Mouse (Mus musculus) CH12.LX (cell line): ENCODE measurements around the gene Rspry1. TPM values are rescaled to one million over a fixed set of nuclear protein-coding genes. Genes with fewer than 3 reads are reported as not detected.

Experiments
- DNase-seq: peaks from one replicate; pipeline ENCODE4 v3.0.0-alpha.2; 2013; ENCODE audit errors: extremely low read depth
- H3K27ac ChIP-seq: 2 replicates; pipeline ENCODE4 v1.5.1; 2012; ENCODE audit warnings: low read depth, mild to moderate bottlenecking, control low read depth, moderate library complexity; ENCODE audit not compliant: insufficient read depth
- H3K27me3 ChIP-seq: replicated peaks from 2 replicates; pipeline ENCODE3; 2012; ENCODE audit warnings: inconsistent platforms
- H3K36me3 ChIP-seq, 2 experiments: replicated peaks in 1 of 2; 2 replicates each; pipeline versions ENCODE3 to v1.6.1; 2012; ENCODE audit warnings: inconsistent platforms in 1 of 2, low read length in 1 of 2, mild to moderate bottlenecking in 1 of 2, mixed read lengths in 1 of 2, moderate library complexity in 1 of 2; ENCODE audit not compliant: control insufficient read depth in 1 of 2, insufficient read depth in 1 of 2
- H3K4me1 ChIP-seq, 2 experiments: 2 replicates each; pipeline ENCODE4 v1.6.1; 2012; ENCODE audit warnings: inconsistent platforms in 1 of 2, moderate library complexity in 1 of 2; ENCODE audit not compliant: insufficient read depth in 2 of 2, control insufficient read depth in 1 of 2
- H3K4me2 ChIP-seq: 2 replicates; pipeline ENCODE4 v1.6.1; 2012; ENCODE audit warnings: low read depth, mild to moderate bottlenecking, control low read depth; ENCODE audit not compliant: poor library complexity, insufficient read depth, severe bottlenecking
- H3K4me3 ChIP-seq, 3 experiments: fragments of 150-350 bp in 1 of 3; sonication (generic) in 1 of 3; replicated peaks in 1 of 3; 2 replicates each; pipeline versions ENCODE3 to v1.5.1; 2011 to 2012; ENCODE audit warnings: low read depth in 2 of 3, low read length in 2 of 3, mild to moderate bottlenecking in 2 of 3, moderate library complexity in 2 of 3, control low read depth in 1 of 3, improper control_type of control experiment in 1 of 3, inconsistent platforms in 1 of 3, mixed read lengths in 1 of 3; ENCODE audit not compliant: poor library complexity in 1 of 3
- H3K79me2 ChIP-seq: replicated peaks from 2 replicates; pipeline ENCODE4 v1.6.1; 2012; ENCODE audit warnings: mild to moderate bottlenecking, moderate library complexity; ENCODE audit not compliant: control insufficient read depth, poor library complexity, insufficient read depth, severe bottlenecking; ENCODE audit errors: extremely low read depth
- H3K9ac ChIP-seq: 2 replicates; pipeline ENCODE4 v1.6.1; 2012; ENCODE audit warnings: low read depth, mild to moderate bottlenecking, control low read depth, moderate library complexity; ENCODE audit not compliant: insufficient read depth
- H3K9me3 ChIP-seq: replicated peaks from 2 replicates; pipeline ENCODE3; 2012; ENCODE audit warnings: low read length, inconsistent platforms, mixed read lengths
- BHLHE40 ChIP-seq: IDR thresholded peaks from 2 replicates; pipeline ENCODE4 v1.6.1; 2011; ENCODE audit warnings: mild to moderate bottlenecking, low read depth, low read length, improper control_type of control experiment
- CHD1 ChIP-seq: IDR thresholded peaks from 2 replicates; pipeline ENCODE4 v1.6.1; 2012; ENCODE audit warnings: low read depth, low read length, improper control_type of control experiment, inconsistent platforms
- CHD2 ChIP-seq: IDR thresholded peaks from 2 replicates; pipeline ENCODE4 v1.6.1; 2011; ENCODE audit warnings: low read length, improper control_type of control experiment
- CTCF ChIP-seq, 2 experiments: IDR thresholded peaks in 1 of 2; conservative IDR thresholded peaks in 1 of 2; 2 replicates each; pipeline ENCODE4 v1.5.1; 2011 to 2012; ENCODE audit warnings: low read depth in 2 of 2, low read length in 2 of 2, improper control_type of control experiment in 1 of 2, inconsistent platforms in 1 of 2, mild to moderate bottlenecking in 1 of 2, moderate library complexity in 1 of 2
- E2F4 ChIP-seq: IDR thresholded peaks from 2 replicates; pipeline ENCODE4 v1.6.1; 2011; ENCODE audit warnings: low read depth, low read length, improper control_type of control experiment; ENCODE audit not compliant: insufficient replicate concordance
- EP300 ChIP-seq: IDR thresholded peaks from 2 replicates; pipeline ENCODE4 v1.6.1; 2011; ENCODE audit warnings: low read length, improper control_type of control experiment
- ETS1 ChIP-seq: conservative IDR thresholded peaks from 2 replicates; pipeline ENCODE4 v1.6.1; 2012; ENCODE audit warnings: low read depth, mild to moderate bottlenecking, inconsistent platforms, low read length, improper control_type of control experiment, moderate library complexity
- GABPA ChIP-seq: IDR thresholded peaks from 2 replicates; pipeline ENCODE4 v1.6.1; 2012; ENCODE audit warnings: low read depth, low read length, improper control_type of control experiment, inconsistent platforms; ENCODE audit not compliant: insufficient replicate concordance
- IRF4 ChIP-seq: IDR thresholded peaks from 2 replicates; pipeline ENCODE4 v1.6.1; 2014; ENCODE audit warnings: low read depth, mild to moderate bottlenecking, inconsistent platforms, low read length, improper control_type of control experiment
- KAT2A ChIP-seq: IDR thresholded peaks from 2 replicates; pipeline ENCODE4 v1.6.1; 2012; ENCODE audit warnings: low read length, improper control_type of control experiment, inconsistent platforms; ENCODE audit not compliant: insufficient replicate concordance
- MAFK ChIP-seq: IDR thresholded peaks from 2 replicates; pipeline ENCODE4 v1.6.1; 2011; ENCODE audit warnings: low read length, improper control_type of control experiment; ENCODE audit not compliant: insufficient replicate concordance
- MAX ChIP-seq: IDR thresholded peaks from 2 replicates; pipeline ENCODE4 v1.6.1; 2011; ENCODE audit warnings: low read length, improper control_type of control experiment
- MAZ ChIP-seq: IDR thresholded peaks from 2 replicates; pipeline ENCODE4 v1.6.1; 2012; ENCODE audit warnings: low read depth, mild to moderate bottlenecking, inconsistent platforms, low read length, improper control_type of control experiment, moderate library complexity
- MEF2A ChIP-seq: IDR thresholded peaks from 2 replicates; pipeline ENCODE4 v1.6.1; 2014; ENCODE audit warnings: low read depth, mild to moderate bottlenecking, inconsistent platforms, low read length, improper control_type of control experiment, borderline replicate concordance
- MXI1 ChIP-seq: IDR thresholded peaks from 2 replicates; pipeline ENCODE4 v1.6.1; 2011; ENCODE audit warnings: mild to moderate bottlenecking, low read depth, low read length, improper control_type of control experiment
- RCOR1 ChIP-seq: conservative IDR thresholded peaks from 2 replicates; pipeline ENCODE4 v1.6.1; 2012; ENCODE audit warnings: low read depth, mild to moderate bottlenecking, inconsistent platforms, low read length, improper control_type of control experiment
- USF1 ChIP-seq: IDR thresholded peaks from 2 replicates; pipeline ENCODE4 v1.6.1; 2014; ENCODE audit warnings: low read depth, mild to moderate bottlenecking, inconsistent platforms, low read length, improper control_type of control experiment
- USF2 ChIP-seq: conservative IDR thresholded peaks from 2 replicates; pipeline ENCODE4 v1.6.1; 2011; ENCODE audit warnings: low read depth, low read length, improper control_type of control experiment
- ZNF384 ChIP-seq: IDR thresholded peaks from 2 replicates; pipeline ENCODE4 v1.6.1; 2012; ENCODE audit warnings: low read depth, low read length, improper control_type of control experiment, inconsistent platforms
- dilution Hi-C: fragments of 300-500 bp; cut with MboI; formaldehyde crosslinking; loops from 2 replicates; pipeline ENCODE4 v1.14.3; 2020; ENCODE audit warnings: low sequenced_read_pairs; ENCODE audit not compliant: extremely low pct_unique_long_range_greater_than_20kb, extremely low pct_ligation_motif_present
- in situ Hi-C: fragments of 300-500 bp; cut with MboI; formaldehyde crosslinking; loops from 3 replicates; pipeline ENCODE4 v1.14.3; 2019; ENCODE audit warnings: low sequenced_read_pairs, low pct_ligation_motif_present, low pct_unique_long_range_greater_than_20kb, mixed read lengths
- polyA plus RNA-seq: library from polyadenylated mRNA; unstranded; fragments of >175 nt; gene quantifications from 2 replicates; pipeline ENCODE4 v1.2.1, GENCODE M21; 2012; ENCODE audit warnings: low read depth; ENCODE audit not compliant: insufficient read length
- total RNA-seq, 2 experiments: library from RNA; depleted of rRNA; stranded (reverse); fragments of 300-350 nt in 1 of 2; fragments of >200 nt in 1 of 2; gene quantifications; 2 replicates each; pipeline ENCODE4 v1.2.3; 2012 to 2014

The Rspry1 gene
- total and polyA plus RNA-seq, 3 experiments = 13.4 to 23.5 (median 18.0) TPM

DNA sequence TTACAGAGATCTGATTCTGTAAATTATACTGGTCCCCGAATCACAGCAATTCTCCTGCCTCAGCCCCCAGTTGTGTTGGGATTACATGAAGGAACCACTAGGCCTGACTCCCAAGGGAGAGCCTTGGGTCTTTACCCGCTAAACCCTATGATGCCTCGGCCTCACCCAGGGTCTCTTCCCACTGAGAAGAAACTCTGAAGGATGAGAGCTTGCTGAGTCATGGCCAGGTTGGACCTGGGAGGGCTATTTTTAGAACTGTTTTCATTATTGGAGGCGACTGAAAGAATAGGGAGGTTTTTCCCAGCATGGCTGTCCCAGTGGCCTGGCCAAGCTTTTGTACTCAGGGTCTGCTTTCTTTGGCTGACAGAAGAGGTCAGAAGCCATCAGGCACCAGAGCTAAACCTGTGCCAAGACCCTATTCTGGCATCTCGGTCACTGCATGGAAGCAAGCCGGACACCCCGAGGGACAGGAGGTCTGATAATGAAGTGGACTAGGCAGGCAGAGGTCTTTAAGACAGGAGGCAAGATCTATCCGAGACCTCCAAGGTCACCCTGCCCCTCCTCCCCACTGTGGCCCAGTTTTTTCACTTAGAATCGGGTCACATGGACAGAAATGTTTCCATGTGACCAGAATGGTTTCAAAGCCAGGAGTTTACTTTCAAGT lies 105.1 kb downstream of the Rspry1 start:
- H3K4me2 ChIP-seq = peak overlapping the region; percentile 48
- H3K27me3 ChIP-seq = no peaks in the 10 kb centered on the region
- peaks cover 36 to 54% of the 10 kb centered on the region in 2 experiments for H3K4me1 ChIP-seq
- no peaks in the 10 kb centered on the region for H3K79me2 ChIP-seq
- H3K27ac ChIP-seq = peak overlapping the region; percentile 94
- H3K9me3 ChIP-seq = no peaks in the 10 kb centered on the region
- H3K4me3 ChIP-seq = no peak overlapping the region
- H3K36me3 ChIP-seq = no peaks in the 10 kb centered on the region
- peak overlapping the region; percentile 41 for H3K9ac ChIP-seq
- DNase-seq = peak; percentile 51
- dilution Hi-C loops (no loop called here), in situ Hi-C loops (loop anchor here (5.0 to 10.0 kb wide), 3 partner anchors 35 to 198 kb away; no protein-coding TSS in a partner anchor)
- TF ChIP-seq USF1 (peak; percentile 49), CTCF (conservative IDR thresholded peaks at IDR 0.05 in 1 of 2, IDR thresholded peaks at IDR 0.05 in 1 of 2; ENCODE audit: low read depth in 2 of 2, low read length in 2 of 2) (no peak), KAT2A (no peak), EP300 (0 out of 2 replicates have a peak, but pooled peaks have one; percentile 38), ZNF384 (peak; percentile 35; the same call in 1 of the 2 replicates), MXI1 (0 out of 2 replicates have a peak, but pooled peaks have one; percentile 27), MAZ (0 out of 2 replicates have a peak, but pooled peaks have one; percentile 19), GABPA (no peak), CHD1 (0 out of 2 replicates have a peak, but pooled peaks have one; percentile 59), IRF4 (peak; percentile 23; the same call in 1 of the 2 replicates), E2F4 (no peak), MAX (peak; percentile 15; the same call in 1 of the 2 replicates), RCOR1 (0 out of 2 replicates have a peak, but pooled peaks have one; percentile 47), MAFK (peak; percentile 63; the same call in 1 of the 2 replicates), USF2 (peak; percentile 38; the same call in 1 of the 2 replicates), MEF2A (peak; percentile 85), BHLHE40 (no peak), CHD2 (0 out of 2 replicates have a peak, but pooled peaks have one; percentile 11), ETS1 (peak; percentile 54)

Other genes with a start within 250 kb of the Rspry1 start
- gene Herpud1, start 215.5 kb upstream of the Rspry1 start, total RNA-seq (2012; rRNA removed) = 172 and 206 TPM in 2 replicates
- gene Herpud1, start 215.5 kb upstream of the Rspry1 start, total RNA-seq (2014; rRNA removed) = 243 and 257 TPM in 2 replicates
- 116 and 124 TPM in 2 replicates for gene Herpud1, start 215.5 kb upstream of the Rspry1 start, polyA plus RNA-seq
- gene Nlrc5, start 167.6 kb upstream of the Rspry1 start, total RNA-seq (2012; rRNA removed) = 58.6 and 73.0 TPM in 2 replicates
- gene Nlrc5, start 167.6 kb upstream of the Rspry1 start, total RNA-seq (2014; rRNA removed) = 58.1 and 60.2 TPM in 2 replicates
- 72.5 and 75.2 TPM in 2 replicates for gene Nlrc5, start 167.6 kb upstream of the Rspry1 start, polyA plus RNA-seq
- 70.6 and 118 TPM in 2 replicates for gene Cpne2, start 68.9 kb upstream of the Rspry1 start, total RNA-seq (2012; rRNA removed)
- 10.3 and 12.7 TPM in 2 replicates for gene Cpne2, start 68.9 kb upstream of the Rspry1 start, total RNA-seq (2014; rRNA removed)
- gene Cpne2, start 68.9 kb upstream of the Rspry1 start, polyA plus RNA-seq = 26.7 and 29.3 TPM in 2 replicates
- gene Fam192a, start 60 bp downstream of the Rspry1 start, total RNA-seq (2012; rRNA removed) = 30.7 and 35.5 TPM in 2 replicates
- 37.6 and 43.7 TPM in 2 replicates for gene Fam192a, start 60 bp downstream of the Rspry1 start, total RNA-seq (2014; rRNA removed)
- 80.3 and 95.6 TPM in 2 replicates for gene Fam192a, start 60 bp downstream of the Rspry1 start, polyA plus RNA-seq
- 24.8 and 29.4 TPM in 2 replicates for gene Arl2bp, start 64.7 kb downstream of the Rspry1 start, total RNA-seq (2012; rRNA removed)
- 71.2 and 85.1 TPM in 2 replicates for gene Arl2bp, start 64.7 kb downstream of the Rspry1 start, total RNA-seq (2014; rRNA removed)
- 107 and 114 TPM in 2 replicates for gene Arl2bp, start 64.7 kb downstream of the Rspry1 start, polyA plus RNA-seq
- 25.9 and 29.5 TPM in 2 replicates for gene Pllp, start 94.3 kb downstream of the Rspry1 start, total RNA-seq (2012; rRNA removed)
- 5.1 and 5.3 TPM in 2 replicates for gene Pllp, start 94.3 kb downstream of the Rspry1 start, total RNA-seq (2014; rRNA removed)
- gene Pllp, start 94.3 kb downstream of the Rspry1 start, polyA plus RNA-seq = 3.7 and 6.1 TPM in 2 replicates
- 1,648 and 3,114 TPM in 2 replicates for gene Ccl22, start 143.7 kb downstream of the Rspry1 start, total RNA-seq (2012; rRNA removed)
- gene Ccl22, start 143.7 kb downstream of the Rspry1 start, total RNA-seq (2014; rRNA removed) = 1,111 and 1,396 TPM in 2 replicates
- 4,019 and 4,546 TPM in 2 replicates for gene Ccl22, start 143.7 kb downstream of the Rspry1 start, polyA plus RNA-seq
- 2.5 and 3.7 TPM in 2 replicates for gene Cx3cl1, start 170.1 kb downstream of the Rspry1 start, total RNA-seq (2012; rRNA removed)
- 0.19 TPM in 1 of 2 replicates, not detected in the other for gene Cx3cl1, start 170.1 kb downstream of the Rspry1 start, total RNA-seq (2014; rRNA removed)
- 4.2 and 4.6 TPM in 2 replicates for gene Cx3cl1, start 170.1 kb downstream of the Rspry1 start, polyA plus RNA-seq
- 2.1 and 2.2 TPM in 2 replicates for gene Ccl17, start 208.5 kb downstream of the Rspry1 start, total RNA-seq (2012; rRNA removed)
- 2.5 and 2.6 TPM in 2 replicates for gene Ccl17, start 208.5 kb downstream of the Rspry1 start, total RNA-seq (2014; rRNA removed)
- 1.3 and 2.5 TPM in 2 replicates for gene Ccl17, start 208.5 kb downstream of the Rspry1 start, polyA plus RNA-seq
- gene Coq9, start 236.4 kb downstream of the Rspry1 start, total RNA-seq (2012; rRNA removed) = 68.5 and 82.2 TPM in 2 replicates
- gene Coq9, start 236.4 kb downstream of the Rspry1 start, total RNA-seq (2014; rRNA removed) = 44.2 and 48.5 TPM in 2 replicates
- 68.8 and 97.0 TPM in 2 replicates for gene Coq9, start 236.4 kb downstream of the Rspry1 start, polyA plus RNA-seq
- 83.1 and 99.8 TPM in 2 replicates for gene Ciapin1, start 236.4 kb downstream of the Rspry1 start, total RNA-seq (2012; rRNA removed)
- gene Ciapin1, start 236.4 kb downstream of the Rspry1 start, total RNA-seq (2014; rRNA removed) = 89.4 and 97.1 TPM in 2 replicates
- gene Ciapin1, start 236.4 kb downstream of the Rspry1 start, polyA plus RNA-seq = 139 and 189 TPM in 2 replicates